Mouse (Mus musculus): ENCODE measurements around the gene Galnt7.
"Not testable (repeated sequence)": the region's sequence is repeated elsewhere in the genome, so short reads cannot be mapped to it uniquely, and the experiment has no call there.

The Galnt7 gene

GRCm38 (mm10) chr8:57540110-57540838 is 112.6 kb downstream of the Galnt7 start:
- DNase-seq (ENCODE audit: low read depth, low spot score) = peak; percentile 73

DNA sequence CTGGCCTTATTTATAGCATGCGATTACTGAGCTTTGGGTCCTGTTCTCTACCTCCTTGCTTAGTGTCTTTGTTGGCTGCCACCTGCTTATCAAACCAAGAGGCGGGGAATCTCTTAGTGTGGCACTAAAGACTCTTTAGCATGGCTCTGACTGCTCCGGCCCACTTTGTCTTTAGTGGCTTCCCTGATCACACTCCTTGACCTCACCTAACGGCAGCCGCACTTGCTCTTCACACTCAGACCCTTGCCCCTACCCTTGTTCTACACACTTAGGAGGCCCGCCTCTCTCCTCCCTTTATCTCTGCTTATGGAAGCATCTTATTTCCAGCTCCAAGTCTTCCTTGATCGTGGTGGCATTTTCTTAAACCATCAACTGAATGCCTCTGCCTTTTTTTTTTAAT is 114.2 kb downstream of the Galnt7 start:
- no peak for DNase-seq (ENCODE audit: low read depth, low spot score)

DNA sequence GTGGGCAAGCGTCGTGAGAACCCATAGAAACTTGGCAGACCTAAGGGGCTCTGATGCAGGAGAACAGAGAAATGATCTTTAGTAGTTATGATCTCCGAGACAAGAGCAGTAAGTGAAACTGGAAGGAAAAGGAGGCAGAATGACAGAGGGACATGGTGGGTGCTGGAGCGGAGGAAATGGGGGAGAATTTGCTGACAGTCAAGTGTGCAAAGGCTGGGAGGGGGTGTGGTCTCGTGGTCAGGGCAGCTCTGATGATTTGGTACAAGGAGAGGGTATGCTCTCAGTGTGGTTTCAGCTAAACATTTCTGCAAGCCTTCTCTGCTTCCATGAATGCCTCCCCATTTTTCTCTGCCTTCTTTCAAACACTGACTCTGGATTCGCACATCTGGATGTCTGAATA is 116.7 kb downstream of the Galnt7 start:
- no peak for DNase-seq (ENCODE audit: low read depth, low spot score)

- DNase-seq (ENCODE audit: low read depth, low spot score) = no peak
Measured at GRCm38 (mm10) chr8:57534495-57534894, 118.3 kb downstream of the Galnt7 start.

DNA sequence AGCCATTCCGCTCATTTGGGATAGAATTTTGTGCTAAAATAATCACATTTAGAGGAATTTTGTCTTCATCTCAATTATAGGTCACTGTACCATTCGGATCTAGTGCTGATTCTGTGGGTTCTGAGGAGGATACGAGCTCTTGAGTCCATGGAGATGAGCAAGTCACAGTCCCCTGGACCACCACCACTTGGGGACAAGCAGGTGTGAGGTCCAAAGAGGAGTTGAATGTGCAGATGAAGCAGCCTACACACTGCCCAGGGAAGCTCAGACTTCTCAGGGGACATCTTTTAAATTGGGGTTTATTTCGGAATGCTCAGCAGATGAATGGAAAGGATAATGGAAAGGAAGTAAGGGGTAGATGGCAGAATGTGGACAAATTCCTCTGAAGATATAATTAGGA is 119.7 kb downstream of the Galnt7 start:
- DNase-seq (ENCODE audit: low read depth, low spot score) = no peak

DNA sequence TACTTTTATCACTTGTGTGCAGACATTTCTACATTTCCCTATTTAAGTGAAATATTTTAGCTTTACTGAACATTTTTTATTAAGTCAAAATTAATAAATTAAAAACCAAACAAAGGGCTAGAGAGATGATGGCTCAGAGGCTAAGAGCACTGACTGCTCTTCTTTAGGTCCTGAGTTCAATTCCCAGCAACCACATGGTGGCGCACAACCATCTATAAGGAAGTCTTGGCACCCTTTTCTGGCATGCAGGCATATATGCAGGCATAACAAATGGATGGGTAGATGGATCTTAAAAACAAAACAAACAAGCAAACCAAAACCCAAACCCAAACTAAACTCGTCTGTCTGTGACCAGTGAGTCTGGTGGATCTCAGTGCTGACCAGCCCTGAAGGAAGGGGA is 120.6 kb downstream of the Galnt7 start:
- no peak for DNase-seq (ENCODE audit: low read depth, low spot score)

DNA sequence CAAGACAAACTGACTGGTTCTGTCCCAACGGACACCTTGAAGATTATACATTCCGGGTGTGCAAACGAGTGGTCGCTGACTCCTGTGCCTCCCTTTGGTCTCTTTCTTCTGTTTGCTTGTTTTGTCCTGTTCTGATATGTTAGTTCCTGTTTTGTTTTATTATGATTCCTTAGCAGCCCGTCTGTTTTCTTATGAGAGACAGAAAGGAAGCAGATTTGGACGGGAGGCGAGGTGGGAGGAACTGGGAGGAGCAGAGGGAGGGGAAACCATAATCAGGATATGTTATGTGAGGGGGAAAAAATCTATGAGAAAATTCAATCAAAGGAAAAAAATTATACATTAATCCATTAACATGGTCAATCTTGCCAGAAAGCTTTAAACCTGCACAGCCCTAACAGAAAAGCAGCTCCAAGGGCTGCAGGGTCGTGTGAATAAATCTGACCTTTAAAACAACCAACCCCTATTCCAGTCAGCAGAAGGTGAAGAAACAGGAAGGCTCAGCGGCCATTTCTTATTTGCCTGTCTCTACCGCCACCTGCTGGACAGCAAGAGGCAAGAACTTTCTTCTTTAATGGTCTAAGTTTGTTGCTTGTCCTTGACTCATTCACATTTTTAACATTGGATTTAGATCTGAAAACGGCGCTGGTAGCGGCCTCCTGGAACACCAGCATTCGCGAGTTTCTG is 122.0 kb downstream of the Galnt7 start:
- DNase-seq (ENCODE audit: low read depth, low spot score) = peak; percentile 87

DNA sequence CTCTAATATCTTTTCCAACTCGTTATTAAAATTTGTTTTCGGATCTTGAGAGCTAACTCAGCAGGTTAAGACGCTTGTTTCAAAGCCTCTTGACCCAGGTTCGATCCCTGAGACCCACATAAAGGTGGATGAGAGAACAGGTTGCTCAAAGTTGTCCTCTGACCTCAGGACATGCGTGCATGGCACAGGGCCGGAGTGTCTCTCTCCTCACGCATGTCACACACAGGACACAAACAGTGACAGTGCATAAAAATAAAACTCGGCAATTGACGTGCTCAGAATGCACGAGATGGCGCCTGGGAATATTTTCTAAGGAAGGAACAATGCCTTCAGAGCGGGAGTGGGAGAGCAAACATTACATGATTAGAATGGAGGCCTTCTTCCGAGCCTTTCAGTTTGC is 122.6 kb downstream of the Galnt7 start:
- no peak for DNase-seq (ENCODE audit: low read depth, low spot score)

DNA sequence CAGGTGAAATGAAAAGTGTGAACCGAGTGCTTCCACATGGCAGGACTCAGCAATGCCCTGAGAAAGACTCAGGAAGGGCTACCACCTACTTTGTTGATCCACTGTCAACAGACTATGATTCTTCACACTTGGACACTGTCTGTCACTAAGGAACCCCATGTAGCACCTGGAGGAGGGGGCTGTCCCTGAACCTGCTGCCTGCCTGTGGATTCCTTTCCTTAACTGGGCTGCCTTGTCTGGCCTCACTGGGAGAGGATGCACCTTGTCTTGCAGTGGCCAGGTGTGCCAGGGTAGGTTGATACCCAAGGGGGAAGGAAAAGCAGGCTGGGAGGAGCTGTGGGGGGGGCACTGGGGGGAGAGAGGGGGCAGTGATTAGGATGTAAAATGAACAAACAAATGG is 124.8 kb downstream of the Galnt7 start:
- no peak for DNase-seq (ENCODE audit: low read depth, low spot score)

DNA sequence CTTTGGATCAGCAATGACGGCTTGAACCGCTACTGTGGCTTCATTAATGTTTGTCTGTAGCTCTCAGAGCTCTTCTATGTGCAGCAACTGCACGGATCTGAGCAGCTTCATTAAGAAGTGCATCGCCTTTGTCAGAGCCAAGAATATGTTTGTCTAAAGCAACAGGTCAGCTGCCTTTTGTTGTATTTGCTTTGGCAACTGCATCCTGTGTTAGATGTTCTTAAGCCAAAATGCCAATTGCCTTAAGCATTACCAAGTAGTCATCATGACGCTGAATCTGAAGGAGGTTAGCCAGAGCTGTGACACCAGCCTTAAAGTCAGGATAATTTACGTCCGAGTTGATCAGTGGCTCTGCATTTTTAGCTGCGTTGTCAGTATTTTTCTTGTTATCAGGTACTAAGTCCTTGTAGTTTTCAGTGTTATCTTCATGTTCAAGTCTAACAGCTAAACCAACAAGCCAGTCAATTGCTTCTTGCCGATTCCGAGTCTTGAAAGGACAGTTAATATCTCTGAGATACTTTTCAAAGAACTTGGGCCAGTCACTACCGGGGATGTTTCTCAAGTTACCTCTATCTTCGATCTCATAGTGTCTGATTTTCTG is 132.5 kb downstream of the Galnt7 start:
- DNase-seq (ENCODE audit: low read depth, low spot score) = no peak

DNA sequence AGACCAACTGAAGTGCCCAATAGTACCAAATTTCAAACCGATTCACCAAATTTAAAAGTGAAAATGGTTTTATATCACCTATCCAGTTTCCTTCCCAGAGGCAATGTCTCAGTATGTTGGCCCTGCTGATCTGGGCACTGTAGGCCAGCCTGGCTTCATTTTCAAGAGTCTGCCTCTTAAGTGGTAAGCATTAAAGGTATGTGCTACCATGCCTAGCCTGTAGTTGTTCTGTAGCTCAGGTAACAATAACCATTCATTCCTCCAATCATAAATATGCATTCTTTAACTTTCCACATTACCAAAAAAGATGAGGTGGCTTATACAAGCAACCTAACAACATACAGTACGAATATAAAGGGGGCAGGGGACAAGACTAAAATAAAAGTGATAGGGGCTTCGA is 135.1 kb downstream of the Galnt7 start:
- no peak for DNase-seq (ENCODE audit: low read depth, low spot score)

- DNase-seq (ENCODE audit: low read depth, low spot score) = not testable (repeated sequence)
Measured at GRCm38 (mm10) chr8:57516685-57517084, 136.1 kb downstream of the Galnt7 start.

- DNase-seq (ENCODE audit: low read depth, low spot score) = not testable (repeated sequence)
Measured at GRCm38 (mm10) chr8:57513178-57513661, 139.6 kb downstream of the Galnt7 start.

GRCm38 (mm10) chr8:57512141-57513056 is 140.4 kb downstream of the Galnt7 start:
- peak; percentile 67 for DNase-seq (ENCODE audit: low read depth, low spot score)

- DNase-seq (ENCODE audit: low read depth, low spot score) = peak; percentile 100
Measured at GRCm38 (mm10) chr8:57511316-57512118, 141.3 kb downstream of the Galnt7 start, which contains the start of gene Hmgb2. TSS of gene Hmgb2 (plus strand) at chr8:57511907.

DNA sequence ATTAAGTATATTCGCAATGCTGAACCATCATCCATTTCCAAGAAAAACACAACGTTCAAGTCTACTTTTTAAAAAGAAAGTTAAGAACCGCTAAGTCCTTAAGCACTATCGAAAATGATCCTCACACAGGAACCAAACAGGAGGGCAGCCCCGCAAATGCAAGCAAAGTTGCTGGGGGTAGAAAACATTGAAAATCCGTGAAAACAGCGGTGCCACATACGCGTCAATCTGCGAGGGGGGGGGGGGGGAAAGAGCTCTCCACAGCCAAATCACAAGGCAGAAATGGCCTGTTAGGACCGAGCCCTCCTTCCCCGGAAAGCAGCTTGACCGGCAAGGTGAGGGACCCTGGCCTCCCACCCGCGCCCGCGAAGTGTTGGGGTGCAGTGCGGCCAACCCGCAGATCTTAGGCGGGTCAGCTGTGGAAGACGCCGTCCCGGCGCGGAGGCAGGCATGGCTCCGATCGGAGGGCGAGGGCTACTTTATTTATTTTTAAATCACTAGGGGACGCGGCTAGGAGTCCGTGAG is 142.0 kb downstream of the Galnt7 start:
- no peak for DNase-seq (ENCODE audit: low read depth, low spot score)

- no peak for DNase-seq (ENCODE audit: low read depth, low spot score)
Measured at GRCm38 (mm10) chr8:57508657-57509056, 144.2 kb downstream of the Galnt7 start.

DNA sequence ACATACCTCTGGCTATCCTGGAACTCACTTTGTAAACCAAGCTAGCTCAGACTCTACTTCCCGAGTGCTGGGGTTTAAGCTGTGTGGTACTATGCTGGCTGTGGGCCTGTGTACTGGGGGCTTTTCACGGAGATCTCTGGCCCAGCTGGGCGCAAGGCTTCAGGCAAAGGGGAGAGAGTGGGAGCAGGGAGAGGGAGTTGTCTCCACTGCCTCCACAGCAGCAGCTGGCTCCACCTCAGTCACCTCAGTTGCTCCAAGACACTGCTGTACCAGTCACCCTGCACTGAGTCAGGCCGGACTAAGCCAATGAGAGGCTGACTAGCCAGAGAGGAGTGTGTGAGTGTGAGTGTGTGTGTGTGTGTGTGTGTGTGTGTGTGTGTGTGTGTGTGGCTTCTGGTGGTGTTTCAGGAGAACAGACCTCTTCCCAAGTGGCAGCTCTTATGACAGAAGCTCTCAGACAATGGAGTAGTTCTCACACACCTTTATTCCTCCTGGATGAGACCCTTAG is 145.2 kb downstream of the Galnt7 start:
- no peak for DNase-seq (ENCODE audit: low read depth, low spot score)

- DNase-seq (ENCODE audit: low read depth, low spot score) = not testable (repeated sequence)
Measured at GRCm38 (mm10) chr8:57505500-57505899, 147.3 kb downstream of the Galnt7 start.

DNA sequence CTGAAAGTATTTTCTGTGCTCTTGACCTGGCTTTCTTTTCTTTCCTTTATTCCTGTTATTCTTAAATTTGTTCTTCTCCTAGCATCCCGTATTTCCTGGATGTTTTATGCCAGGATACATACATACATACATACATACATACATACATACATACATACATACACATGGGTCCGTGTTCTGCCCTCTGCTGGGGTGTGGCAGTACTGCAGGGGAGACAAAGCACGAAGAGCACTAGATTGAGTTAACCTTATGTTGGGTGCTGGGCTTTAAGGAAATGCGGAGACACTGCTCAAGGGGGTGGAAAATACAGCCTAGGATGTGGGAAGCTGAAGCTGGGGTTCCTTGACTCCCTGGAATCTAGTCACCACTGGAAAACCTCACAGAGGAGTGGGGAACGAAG is 149.2 kb downstream of the Galnt7 start:
- peak; percentile 81 for DNase-seq (ENCODE audit: low read depth, low spot score)

All from mesoderm, embryonic 11.5 days (tissue).